Mouse (Mus musculus): ENCODE data around the gene Eddm3b. TPM values are rescaled to one million over a fixed set of nuclear protein-coding genes. Genes with fewer than 3 reads are reported as not detected.

Gene Eddm3b
- total and polyA plus RNA-seq, 3 experiments: not detected

DNA sequence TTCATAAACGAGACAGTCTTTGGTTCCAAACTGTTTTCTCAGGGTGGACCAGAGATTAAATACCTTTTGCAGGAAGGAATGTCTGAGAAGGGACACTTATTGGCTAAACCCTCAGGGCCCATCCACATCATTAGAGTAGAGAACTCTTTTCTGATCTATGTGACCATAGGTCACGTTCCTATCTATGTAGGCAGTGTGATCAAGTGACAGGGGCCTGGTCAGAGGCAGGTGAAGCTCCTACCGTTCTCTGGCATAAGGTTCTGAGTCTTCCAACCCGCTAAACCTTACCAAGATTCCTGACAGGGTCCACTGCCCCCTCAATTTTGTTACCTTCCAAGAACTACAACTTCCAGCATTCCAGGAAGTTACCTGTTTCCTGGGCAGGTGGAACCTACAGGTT, 27.9 kb downstream of the Eddm3b start:
- H3K36me3 ChIP-seq (replicated peaks in 1 of 2; ENCODE audit: control insufficient read depth in 1 of 2, insufficient read depth in 1 of 2, low read length in 1 of 2): no peaks in the 10 kb centered on the region

DNA sequence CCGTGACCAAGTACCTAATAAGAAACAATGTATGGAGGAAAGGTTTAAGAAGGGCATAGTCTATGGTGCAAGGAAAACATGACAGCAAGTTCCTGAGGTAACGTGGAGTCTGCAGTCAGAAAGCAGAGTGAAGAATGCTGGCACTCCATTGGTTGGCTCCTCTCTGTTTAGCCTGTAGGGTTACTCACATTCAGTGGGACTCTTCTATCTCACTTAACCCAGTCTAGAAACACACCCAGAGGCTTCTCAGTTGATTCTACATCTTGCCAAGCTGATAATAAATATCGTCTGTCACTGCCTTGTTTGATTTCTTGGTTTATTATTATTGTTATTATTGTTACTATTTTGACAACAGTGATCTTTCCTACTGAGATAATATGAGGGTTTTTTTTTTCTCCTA, 28.3 kb downstream of the Eddm3b start:
- no peak overlapping the region for H3K4me2 ChIP-seq (ENCODE audit: insufficient read depth, low read depth, poor library complexity, severe bottlenecking)
- H3K4me1 ChIP-seq (ENCODE audit: control insufficient read depth in 1 of 2, insufficient read depth in 2 of 2): peaks cover 2 to 11% of the 10 kb centered on the region in 2 experiments; a peak in 3 of 4 replicates
- no peak overlapping the region for H3K9ac ChIP-seq (ENCODE audit: insufficient read depth, low read depth)
- H3K4me3 ChIP-seq (replicated peaks in 1 of 3; ENCODE audit: low read depth in 2 of 3, low read length in 2 of 3, poor library complexity in 1 of 3): no peak overlapping the region
- no peaks in the 10 kb centered on the region for H3K27me3 ChIP-seq (replicated peaks)
- no peaks in the 10 kb centered on the region for H3K79me2 ChIP-seq (replicated peaks; ENCODE audit: control insufficient read depth, extremely low read depth, insufficient read depth, poor library complexity, severe bottlenecking)
- no peak overlapping the region for H3K27ac ChIP-seq (ENCODE audit: insufficient read depth, low read depth)
- dilution Hi-C loops (cut with MboI; ENCODE audit: extremely low pct_ligation_motif_present, extremely low pct_unique_long_range_greater_than_20kb, low sequenced_read_pairs) (no loop called here), in situ Hi-C loops (cut with MboI; ENCODE audit: low pct_ligation_motif_present, low pct_unique_long_range_greater_than_20kb, low sequenced_read_pairs) (no loop called here)
- TF ChIP-seq CHD2 (IDR thresholded peaks at IDR 0.05; ENCODE audit: low read length) (no peak), PAX5 (IDR thresholded peaks at IDR 0.05; ENCODE audit: low read length) (no peak), KAT2A (IDR thresholded peaks at IDR 0.05; ENCODE audit: insufficient replicate concordance, low read length) (no peak), NRF1 (IDR thresholded peaks at IDR 0.05; ENCODE audit: low read depth, low read length) (no peak), CTCF (conservative IDR thresholded peaks at IDR 0.05 in 1 of 2, IDR thresholded peaks at IDR 0.05 in 1 of 2; ENCODE audit: low read depth in 2 of 2, low read length in 2 of 2) (no peak), TCF12 (IDR thresholded peaks at IDR 0.05; ENCODE audit: low read depth, low read length) (no peak), ZC3H11A (IDR thresholded peaks at IDR 0.05; ENCODE audit: low read depth, low read length) (no peak), MYC (IDR thresholded peaks at IDR 0.05; ENCODE audit: low read depth, low read length) (no peak), RCOR1 (conservative IDR thresholded peaks at IDR 0.05; ENCODE audit: low read depth, low read length) (no peak), ELF1 (IDR thresholded peaks at IDR 0.05; ENCODE audit: low read depth, low read length) (no peak), MXI1 (IDR thresholded peaks at IDR 0.05; ENCODE audit: low read depth, low read length) (no peak)
- no peaks in the 10 kb centered on the region for H3K36me3 ChIP-seq (replicated peaks in 1 of 2; ENCODE audit: control insufficient read depth in 1 of 2, insufficient read depth in 1 of 2, low read length in 1 of 2)
- H3K9me3 ChIP-seq (replicated peaks; ENCODE audit: low read length): no peaks in the 10 kb centered on the region
- no peak for DNase-seq (ENCODE audit: extremely low read depth)

More for the DNA sequence above, 27.9 kb downstream of the Eddm3b start:
- dilution Hi-C loops (cut with MboI; ENCODE audit: extremely low pct_ligation_motif_present, extremely low pct_unique_long_range_greater_than_20kb, low sequenced_read_pairs): no loop called here
- in situ Hi-C loops (cut with MboI; ENCODE audit: low pct_ligation_motif_present, low pct_unique_long_range_greater_than_20kb, low sequenced_read_pairs): no loop called here
- Histone ChIP-seq H3K4me3 (replicated peaks in 1 of 3; ENCODE audit: low read depth in 2 of 3, low read length in 2 of 3, poor library complexity in 1 of 3) (no peak overlapping the region), H3K79me2 (replicated peaks; ENCODE audit: control insufficient read depth, extremely low read depth, insufficient read depth, poor library complexity, severe bottlenecking) (no peaks in the 10 kb centered on the region), H3K9ac (ENCODE audit: insufficient read depth, low read depth) (no peak overlapping the region), H3K4me2 (ENCODE audit: insufficient read depth, low read depth, poor library complexity, severe bottlenecking) (no peak overlapping the region), H3K27me3 (replicated peaks) (no peaks in the 10 kb centered on the region), H3K4me1 (ENCODE audit: control insufficient read depth in 1 of 2, insufficient read depth in 2 of 2) (peaks cover 2 to 10% of the 10 kb centered on the region in 2 experiments; a peak in 3 of 4 replicates), H3K27ac (ENCODE audit: insufficient read depth, low read depth) (no peak overlapping the region), H3K9me3 (replicated peaks; ENCODE audit: low read length) (no peaks in the 10 kb centered on the region)
- no peak for DNase-seq (ENCODE audit: extremely low read depth)
- no peak for TF ChIP-seq JUND (conservative IDR thresholded peaks at IDR 0.05; ENCODE audit: low read depth, low read length)
- no peak for TF ChIP-seq PAX5 (IDR thresholded peaks at IDR 0.05; ENCODE audit: low read length)
- no peak for TF ChIP-seq ETS1 (conservative IDR thresholded peaks at IDR 0.05; ENCODE audit: low read depth, low read length)
- TF ChIP-seq KAT2A (IDR thresholded peaks at IDR 0.05; ENCODE audit: insufficient replicate concordance, low read length): no peak
- TF ChIP-seq IRF4 (IDR thresholded peaks at IDR 0.05; ENCODE audit: low read depth, low read length): no peak
- TF ChIP-seq SMC3 (IDR thresholded peaks at IDR 0.05; ENCODE audit: low read depth, low read length): no peak
